Mouse (Mus musculus) cortical plate, adult 2 months (tissue): Measurements from ENCODE around the gene Ibtk.

Experiments
- CTCF ChIP-seq: fragments of 200-500 bp; IDR thresholded peaks from 2 replicates; pipeline ENCODE4 v1.5.1; 2011; ENCODE audit warnings: mild to moderate bottlenecking, control low read depth, low read length; ENCODE audit not compliant: insufficient read depth; ENCODE audit errors: extremely low read depth
- POLR2A ChIP-seq: fragments of 200-500 bp; IDR thresholded peaks from 2 replicates; pipeline ENCODE4 v1.6.1; 2011; ENCODE audit warnings: mild to moderate bottlenecking, low read length, control low read depth; ENCODE audit not compliant: insufficient read depth; ENCODE audit errors: extremely low read depth

- TF ChIP-seq CTCF (no peak), POLR2A (no peak)
These were observed 23.1 kb upstream of the Ibtk start for GRCm38 (mm10) chr9:85772280-85772679.
